Mouse (Mus musculus): ENCODE measurements around the gene Ptger4.
"Not testable (repeated sequence)": the region's sequence is repeated elsewhere in the genome, so short reads cannot be mapped to it uniquely, and the experiment has no call there.

Gene Ptger4

DNA sequence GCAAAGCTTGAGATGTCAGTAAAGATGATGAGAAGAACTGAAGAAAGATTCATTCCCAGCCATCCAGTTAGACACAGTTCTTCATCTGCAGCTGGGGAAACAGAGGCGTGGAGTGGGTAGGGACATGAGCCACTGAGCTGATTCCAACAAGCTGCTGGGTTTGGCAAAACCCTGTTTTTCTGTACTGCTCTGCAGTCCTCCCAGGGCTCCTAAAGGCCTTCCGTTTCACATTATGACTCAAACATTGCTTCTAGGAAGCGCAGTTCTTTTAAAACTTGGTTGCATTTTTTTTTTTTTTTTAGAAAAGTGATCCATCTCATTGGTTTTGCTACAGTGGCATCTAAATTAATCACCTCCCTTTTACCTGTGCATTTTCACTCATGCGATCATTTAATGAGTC lies 5.4 kb downstream of the Ptger4 start:
- peak; percentile 39 for DNase-seq (ENCODE audit: low read depth, low spot score)

DNA sequence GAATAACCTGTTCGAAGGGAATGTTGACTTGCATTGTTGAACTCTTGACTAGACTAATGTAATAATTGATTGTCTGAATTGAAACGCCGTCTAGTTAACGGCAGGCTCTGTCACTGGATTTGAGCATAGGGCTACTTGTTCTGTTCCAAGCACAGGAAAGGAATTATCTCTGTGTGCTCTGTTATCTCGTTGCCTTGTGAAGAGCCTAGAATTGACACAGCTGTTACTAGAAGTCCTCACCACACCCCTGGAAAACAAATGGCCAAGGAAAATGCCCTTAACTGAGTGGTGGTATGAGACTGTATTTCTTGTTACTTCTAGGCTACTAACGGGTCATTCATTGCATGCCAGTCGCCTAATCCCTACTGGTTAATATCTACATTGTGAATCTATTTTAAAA lies 5.9 kb downstream of the Ptger4 start:
- no peak for DNase-seq (ENCODE audit: low read depth, low spot score)

DNA sequence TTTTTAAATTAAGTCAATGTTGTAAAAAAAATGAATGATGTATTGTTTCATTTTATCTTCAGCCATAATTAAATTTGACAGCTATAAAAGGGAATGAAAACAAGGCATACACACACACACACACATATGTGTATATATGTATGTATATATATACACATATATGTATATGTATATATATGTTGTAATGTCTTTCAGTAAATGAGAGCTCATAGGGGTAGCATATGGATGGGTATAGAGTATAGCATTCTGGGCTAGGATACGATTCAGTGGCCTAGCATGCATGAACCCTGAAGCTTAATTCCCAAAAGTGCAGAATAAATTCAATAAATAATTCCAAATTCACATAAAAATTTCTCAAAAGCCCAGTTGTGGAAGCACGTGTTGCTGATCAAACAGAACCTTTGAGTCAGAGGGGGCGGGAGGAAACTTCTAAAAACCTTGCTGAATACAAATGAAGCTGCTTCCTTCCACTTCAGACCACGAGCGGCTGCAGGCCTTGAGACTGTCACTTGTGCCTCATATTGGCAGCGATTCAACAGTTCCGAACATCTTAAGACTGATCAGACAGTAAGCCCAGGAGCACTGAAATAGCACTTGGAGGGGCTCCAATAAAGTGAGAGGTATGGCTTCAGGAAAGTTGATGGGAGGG lies 6.9 kb downstream of the Ptger4 start:
- no peak for DNase-seq (ENCODE audit: low read depth, low spot score)

DNA sequence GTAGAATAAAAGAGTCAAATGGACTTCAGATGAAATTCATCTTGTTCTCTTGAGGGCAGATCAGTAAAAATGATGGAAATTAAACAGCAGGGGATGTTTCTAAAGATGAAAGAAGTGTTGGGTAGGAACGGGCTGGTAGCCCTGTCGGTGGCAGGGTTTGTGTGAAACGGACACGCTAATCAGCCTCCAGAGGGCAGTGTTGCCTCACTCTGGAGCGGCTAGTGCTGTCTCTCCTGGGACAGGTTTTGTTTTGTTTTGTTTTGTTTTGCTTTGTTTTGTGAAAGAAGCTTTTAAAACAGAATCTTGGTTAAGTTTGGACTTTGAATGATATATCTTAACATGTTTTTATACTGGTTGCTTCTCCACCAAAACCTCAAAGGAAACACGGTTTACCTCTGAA lies 7.4 kb downstream of the Ptger4 start:
- peak; percentile 82 for DNase-seq (ENCODE audit: low read depth, low spot score)

DNA sequence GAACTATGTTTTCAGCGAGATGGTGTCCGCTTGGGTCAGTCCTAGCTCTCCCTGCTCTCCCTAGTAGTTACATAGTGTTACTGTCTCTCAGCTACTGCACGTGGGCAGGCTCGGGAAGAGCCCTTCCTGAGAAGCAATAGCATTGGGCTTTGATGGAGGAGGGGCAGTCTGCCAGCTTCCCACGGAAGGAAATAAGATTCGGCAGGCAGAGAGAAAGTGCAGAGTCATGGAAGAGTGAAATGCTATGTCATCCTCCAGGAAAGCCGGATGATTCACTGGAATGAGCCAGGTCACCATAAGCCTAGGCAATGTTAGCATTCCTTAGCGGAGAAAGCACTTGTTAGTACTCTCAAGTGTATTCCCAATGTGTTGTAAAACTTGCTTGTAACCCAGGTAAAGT lies 8.5 kb downstream of the Ptger4 start:
- peak; percentile 72 for DNase-seq (ENCODE audit: low read depth, low spot score)

DNA sequence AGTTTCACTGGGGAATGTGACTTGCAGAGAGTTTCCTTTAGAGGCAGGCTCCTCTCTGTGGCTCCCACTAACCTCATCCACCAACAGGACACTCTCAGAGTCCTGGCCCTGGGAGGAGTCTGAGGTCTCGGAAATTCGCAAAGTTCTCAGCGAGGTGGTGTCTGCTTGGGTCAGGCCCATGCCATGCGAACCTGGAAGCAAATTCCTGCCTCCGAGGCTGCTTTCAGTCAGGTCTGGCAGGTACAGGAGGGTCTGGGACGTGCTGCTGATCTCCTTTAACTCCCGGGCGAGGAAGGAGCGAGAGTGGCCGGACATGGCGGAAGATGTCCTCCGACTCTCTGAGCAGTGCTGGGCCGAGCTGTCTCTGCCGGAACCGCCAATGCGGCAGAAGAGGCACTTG lies 9.3 kb downstream of the Ptger4 start:
- DNase-seq (ENCODE audit: low read depth, low spot score) = no peak

DNA sequence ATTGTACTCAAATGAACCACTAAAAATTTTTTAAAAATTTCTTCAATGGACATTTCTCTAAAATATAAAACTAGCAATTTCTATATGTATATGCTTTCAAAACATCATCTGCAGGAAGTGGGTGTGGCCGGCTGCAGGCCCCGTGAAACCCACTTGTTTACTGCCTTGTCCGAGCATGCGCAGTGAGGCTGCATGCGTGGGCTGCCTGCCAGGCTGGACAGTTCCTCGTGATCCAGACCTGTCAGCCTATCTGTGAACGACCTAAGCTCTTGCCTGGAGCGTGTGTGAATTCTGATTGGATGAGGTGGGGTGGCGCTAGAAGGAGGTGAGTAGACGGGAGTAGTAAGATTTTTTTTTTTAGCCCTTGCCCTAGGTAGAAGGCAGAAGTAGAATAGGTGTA lies 13.2 kb downstream of the Ptger4 start:
- not testable (repeated sequence) for DNase-seq (ENCODE audit: low read depth, low spot score)

DNA sequence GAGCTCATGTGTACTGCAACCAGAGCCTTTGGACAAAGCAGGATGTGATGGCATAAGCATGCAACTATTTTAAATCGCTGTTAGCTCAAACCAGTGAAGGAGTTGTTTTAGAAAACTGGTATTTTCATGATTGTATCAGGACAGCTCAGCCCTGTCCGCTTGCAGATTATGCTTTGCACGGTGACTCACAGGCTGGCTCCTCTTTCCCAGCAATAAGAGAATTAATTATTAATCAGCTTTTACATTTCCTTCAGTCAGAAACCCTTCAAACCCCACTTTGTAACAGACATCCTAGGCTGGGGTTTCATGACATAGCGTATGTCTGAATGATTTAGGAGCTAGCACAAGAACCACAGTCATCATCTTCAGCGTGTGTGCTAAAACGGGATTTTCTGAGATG lies 23.5 kb downstream of the Ptger4 start:
- no peak for DNase-seq (ENCODE audit: low read depth, low spot score)

DNA sequence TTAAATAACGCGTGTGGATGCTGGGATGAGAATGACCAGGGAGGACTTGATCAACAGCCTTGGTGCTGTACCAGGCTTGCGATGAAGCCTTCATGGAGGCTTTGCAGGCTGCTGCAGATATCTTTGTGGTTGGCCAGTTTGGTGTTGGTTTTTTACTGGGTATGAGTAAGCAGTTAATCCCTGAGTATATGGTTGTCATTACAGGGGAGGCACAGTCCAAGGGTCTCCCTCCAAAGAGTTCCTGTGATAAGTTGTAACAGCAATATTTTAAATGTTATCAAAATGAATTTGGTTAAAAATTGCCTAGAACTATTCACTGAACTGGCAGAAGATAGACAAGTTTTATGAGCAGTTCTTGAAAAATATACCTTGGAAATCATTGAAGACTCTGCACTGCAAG lies 34.9 kb downstream of the Ptger4 start:
- DNase-seq (ENCODE audit: low read depth, low spot score) = no peak

DNA sequence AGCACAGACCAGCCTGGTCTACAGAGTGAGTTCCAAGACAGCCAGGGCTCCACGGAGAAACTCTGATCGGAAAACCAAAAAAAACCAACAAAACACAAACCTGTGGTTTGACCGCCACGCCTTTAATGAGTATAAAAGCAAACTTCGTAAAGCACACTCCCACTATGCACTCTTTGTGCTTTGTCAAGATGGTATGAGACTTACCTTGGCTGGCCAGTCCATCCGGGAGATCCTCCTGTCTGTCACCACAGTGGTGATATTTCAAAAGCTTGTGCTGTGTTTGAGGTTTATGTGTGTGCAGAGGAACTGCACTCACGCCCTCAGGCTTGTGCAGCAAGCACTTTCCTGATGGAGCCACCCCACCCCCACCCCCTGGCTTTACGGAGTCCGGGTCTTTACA lies 38.8 kb downstream of the Ptger4 start:
- DNase-seq (ENCODE audit: low read depth, low spot score) = no peak

DNA sequence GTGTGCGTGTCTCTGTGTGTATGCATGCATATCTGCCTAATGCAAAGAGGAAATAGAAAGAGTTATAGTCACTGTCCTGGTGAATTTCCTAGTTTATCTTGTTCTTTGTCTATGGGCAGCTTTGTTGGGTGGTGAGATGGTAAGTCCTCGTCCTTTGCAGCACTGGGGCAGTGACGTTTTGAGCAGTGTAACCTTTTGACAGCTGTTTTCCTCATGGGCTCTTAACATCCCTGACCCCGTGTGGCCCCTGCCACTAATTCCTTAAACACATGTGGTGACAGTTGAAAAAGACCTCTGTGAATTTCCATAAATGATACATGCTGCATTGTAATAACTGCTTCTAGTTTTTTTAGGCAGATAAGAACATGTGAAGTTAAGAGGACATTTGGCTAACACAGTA lies 47.3 kb downstream of the Ptger4 start:
- DNase-seq (ENCODE audit: low read depth, low spot score) = no peak

DNA sequence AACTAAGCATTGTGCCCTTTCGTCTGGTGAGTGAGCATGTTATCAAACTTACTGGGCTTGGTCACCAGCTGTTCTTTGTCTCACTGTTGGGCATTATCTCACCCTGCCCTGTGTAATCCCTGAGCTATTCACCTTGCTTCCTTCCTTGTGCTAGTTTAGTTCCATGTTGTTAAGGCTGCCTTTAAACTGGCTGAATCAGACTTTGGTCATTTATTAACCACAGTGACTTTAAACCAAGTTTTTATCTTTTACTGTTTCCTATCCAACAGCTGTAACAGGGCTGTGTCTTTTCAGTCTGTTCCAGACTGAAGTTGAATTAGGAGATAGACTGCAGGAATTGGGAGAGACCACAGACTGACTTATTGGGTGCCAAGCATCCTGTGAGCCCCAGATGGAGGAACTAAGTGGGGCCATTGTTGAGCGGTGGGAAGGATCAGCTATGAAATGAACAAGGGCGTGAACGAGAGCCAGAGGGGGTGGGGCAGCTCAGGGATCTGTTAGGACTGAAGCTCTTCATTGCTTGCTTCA lies 47.9 kb downstream of the Ptger4 start:
- DNase-seq (ENCODE audit: low read depth, low spot score) = peak; percentile 55

DNA sequence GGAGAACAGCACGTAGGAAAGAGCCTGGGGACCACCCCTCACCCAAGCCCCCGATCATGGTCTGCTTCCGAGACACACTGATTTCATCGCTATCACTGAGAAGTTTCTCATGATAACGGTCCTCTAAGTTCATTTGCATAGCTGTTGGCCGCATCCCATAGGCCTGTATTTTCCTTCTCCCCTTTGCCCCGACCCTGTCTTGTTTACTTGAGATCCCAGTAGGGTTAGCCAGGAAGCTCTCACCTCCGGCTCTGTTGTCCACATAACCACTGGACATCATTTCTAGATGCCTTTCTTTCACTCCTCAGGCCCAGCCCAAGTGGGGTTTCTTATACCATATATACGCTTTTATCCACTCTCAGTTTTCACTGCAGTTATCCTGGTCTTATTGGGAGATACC lies 49.1 kb downstream of the Ptger4 start:
- DNase-seq (ENCODE audit: low read depth, low spot score) = no peak

DNA sequence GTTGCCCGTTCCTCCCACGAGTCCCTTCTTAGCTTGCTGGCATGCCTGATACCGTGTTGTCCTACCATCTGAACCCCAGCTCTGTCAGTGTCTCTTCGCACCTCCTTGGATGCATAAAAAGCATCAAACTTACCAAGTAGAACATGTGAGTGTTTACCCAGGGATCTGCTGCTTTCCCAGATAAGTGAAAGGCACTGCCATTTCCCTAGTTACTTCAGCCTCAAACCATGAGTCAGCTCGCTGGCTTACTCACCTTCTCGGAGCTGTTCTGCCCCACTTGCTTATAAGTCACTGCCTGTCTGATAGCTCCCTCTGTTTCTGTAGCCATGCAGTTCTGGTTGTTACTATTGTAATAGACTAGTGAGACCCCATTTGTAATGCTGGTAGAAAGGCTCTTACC lies 49.5 kb downstream of the Ptger4 start:
- peak; percentile 74 for DNase-seq (ENCODE audit: low read depth, low spot score)

DNA sequence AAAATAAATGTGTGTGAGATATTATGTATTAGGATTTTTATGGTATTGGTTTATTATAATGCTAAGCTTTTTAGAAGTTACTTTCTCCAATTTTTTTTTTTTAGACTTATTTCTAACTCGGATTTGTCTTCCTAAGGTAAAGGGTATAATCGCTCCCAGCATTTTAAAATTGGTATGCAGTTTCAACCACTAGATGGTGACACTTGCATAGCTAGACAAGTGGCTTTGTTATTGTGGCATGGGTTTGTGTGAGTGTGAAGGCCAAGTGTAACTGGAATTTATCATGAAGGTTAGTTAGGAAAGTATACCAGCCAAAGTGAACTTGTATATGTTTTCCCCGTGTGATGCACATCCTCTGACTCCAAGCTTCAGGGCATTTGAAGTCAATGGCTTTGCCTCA lies 50.2 kb downstream of the Ptger4 start:
- peak; percentile 46 for DNase-seq (ENCODE audit: low read depth, low spot score)

DNA sequence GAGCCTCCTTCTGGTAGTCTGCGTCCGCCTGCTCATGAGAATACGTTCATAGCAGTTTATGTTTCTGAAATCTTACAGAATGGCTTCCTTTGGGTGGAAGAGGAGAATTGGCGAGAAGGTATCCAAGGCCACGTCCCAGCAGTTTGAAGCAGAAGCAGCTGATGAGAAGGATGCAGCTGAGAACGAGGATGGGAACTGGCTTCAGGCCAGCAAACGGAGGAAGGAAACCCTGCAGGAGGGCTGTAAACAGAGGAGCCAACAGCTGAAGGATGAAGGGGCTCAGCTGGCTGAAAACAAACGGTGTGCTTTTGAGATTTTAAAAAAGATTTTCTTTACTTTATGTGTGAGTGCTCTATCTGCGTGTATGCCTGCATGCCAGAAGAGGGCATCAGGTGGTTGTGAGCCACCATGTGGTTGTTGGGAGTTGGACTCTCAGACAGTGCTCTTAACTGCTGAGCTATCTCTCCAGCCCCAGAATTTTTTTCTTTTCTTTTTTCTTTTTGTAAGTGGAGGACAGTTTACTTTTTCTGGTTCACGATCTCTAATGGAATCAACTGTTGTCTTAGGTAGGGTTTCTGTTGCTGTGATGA lies 54.4 kb downstream of the Ptger4 start:
- peak; percentile 41 for DNase-seq (ENCODE audit: low read depth, low spot score)

DNA sequence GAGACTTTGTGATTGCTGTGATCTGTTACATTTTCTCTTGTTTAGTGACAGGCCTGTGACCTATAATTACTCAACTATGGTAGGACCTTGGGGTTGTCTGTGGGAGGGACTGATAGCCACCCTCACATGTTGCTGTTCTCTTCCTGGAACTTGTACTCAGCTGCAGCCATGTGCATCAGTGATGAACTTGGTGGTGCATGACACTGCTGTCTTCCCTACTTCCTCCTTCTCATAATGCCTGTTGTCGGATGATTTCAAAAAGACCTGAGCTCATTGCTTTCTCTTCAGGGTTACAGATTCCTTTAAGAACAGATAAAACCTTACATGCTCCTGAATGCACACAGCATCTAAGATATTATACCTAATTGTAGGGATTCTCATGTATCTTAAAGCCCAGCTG lies 56.0 kb downstream of the Ptger4 start:
- DNase-seq (ENCODE audit: low read depth, low spot score) = no peak

DNA sequence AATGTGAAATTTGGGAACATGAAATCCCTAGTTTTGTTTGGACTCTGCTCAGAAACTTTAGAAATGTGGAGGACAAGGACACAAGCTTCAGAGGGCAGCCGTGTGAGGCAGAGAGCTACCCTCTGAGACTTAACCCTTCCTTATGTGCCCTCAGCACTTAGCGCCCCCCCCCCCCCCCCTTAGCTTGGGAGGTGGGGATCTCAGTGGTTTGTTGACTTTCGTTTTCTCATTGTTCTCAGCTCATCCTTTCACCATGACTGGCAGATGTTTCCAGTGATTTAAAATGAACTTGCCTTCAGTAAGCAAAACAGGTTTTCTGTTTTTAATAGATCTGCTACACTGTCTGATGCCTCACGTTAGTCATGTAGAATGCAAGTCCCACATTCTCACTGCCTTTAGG lies 56.9 kb downstream of the Ptger4 start:
- no peak for DNase-seq (ENCODE audit: low read depth, low spot score)

DNA sequence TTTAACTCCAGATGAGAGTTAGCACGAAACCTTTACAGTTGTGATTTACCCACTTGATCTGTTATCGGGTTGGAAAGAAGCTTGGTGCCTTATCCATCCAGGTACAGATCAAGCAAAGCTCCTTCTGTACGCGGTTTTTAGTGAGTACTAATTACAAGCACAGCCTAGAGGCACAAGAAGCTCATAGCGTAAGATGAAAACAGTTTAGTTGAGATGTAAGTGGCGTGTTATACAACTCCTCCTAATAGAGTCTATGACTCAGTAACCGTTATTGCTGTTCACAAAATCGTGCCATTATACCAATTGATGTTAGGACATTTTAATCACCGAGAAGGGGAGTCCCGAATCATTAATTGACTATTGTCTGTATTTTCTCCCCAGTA lies 57.7 kb downstream of the Ptger4 start:
- peak; percentile 35 for DNase-seq (ENCODE audit: low read depth, low spot score)

DNA sequence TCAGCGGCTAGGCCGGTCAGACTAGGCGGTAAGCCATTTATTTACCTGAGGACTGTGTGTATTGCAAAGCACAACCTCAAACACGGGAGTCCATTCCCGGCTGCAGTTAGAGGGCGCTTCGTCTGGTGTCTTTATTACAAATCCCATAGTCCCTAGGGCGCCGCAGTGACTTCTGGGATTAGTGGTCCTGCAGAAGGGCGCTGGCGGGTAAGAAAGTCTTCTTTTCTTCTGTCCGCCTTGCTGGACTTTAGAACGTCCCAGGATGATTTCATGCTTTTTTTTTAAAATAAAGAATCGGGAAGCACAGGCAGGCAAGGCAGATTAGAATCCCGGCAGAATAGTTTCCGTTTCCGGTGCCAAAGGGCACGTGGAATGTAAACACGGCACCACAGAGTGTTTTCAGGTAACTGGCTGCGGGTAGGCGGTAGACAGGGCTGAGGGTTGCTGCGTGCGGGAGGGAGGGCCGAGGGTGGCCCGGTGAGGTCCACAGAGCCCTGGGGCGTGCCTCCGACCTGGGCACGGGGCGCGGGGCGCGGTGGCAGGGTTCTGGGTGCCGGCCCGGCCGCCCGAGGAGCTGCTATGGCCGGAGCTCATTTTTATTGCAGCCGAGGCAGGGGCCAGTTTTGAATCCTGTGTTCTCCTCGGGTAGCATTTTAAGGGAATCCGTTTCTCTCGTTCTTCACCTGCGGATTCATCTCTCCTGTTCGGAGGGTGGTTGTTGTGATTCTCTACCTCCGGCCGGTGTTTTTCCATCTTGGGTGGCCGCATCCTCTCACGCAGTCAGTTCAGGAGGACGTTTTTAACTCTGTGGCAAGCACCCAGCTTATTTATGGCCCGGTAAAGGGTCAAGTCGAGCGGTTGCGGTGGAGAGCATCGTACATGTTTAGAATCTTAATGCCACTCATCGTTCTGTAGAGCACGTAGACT lies 58.4 kb downstream of the Ptger4 start, which contains the start of gene Ttc33:
Gene Ttc33, plus strand, starts transcription at position 160 of the 927 bp plus-strand sequence.
- DNase-seq (ENCODE audit: low read depth, low spot score) = peak; percentile 94

DNA sequence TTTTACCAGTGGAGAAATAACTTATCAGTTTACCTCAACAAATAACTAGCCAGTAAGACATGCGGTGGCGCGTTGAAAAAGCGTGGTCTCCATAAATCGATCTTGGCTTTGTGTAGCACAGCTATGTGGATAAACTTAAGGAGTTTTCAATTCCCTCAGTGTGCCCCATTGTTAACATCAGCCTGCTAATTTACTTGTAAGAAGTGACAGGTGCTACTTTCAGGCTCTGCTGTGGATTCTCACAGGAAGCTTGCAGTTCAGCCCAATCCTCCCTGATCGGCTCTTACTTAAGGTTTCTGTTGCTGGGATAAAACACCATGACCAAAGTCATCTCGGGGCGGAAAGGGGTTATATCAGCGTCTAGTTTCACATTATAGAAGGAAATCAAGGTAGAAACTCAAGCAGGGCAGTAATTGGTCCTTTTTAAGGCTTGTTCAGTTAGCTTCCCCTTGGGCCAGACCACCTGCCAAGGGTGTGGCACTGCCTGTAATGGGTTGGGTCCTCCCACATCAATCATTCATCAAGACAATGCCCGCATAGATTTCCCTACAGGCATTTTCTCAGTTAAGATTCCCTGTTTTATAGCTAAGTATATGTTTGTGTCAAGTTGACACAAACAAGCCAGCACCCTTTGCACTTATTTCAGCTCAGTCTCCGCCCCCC lies 59.2 kb downstream of the Ptger4 start:
- DNase-seq (ENCODE audit: low read depth, low spot score) = peak; percentile 27

All from brain, adult 2 months (tissue).